Mouse (Mus musculus) neutrophil, adult 59 days (primary cell): Measurements from ENCODE around the gene Slamf8. TPM values are rescaled to one million over a fixed set of nuclear protein-coding genes. Genes with fewer than 3 reads are reported as not detected.

Experiments used
- total RNA-seq, 2 experiments: library from RNA; stranded (reverse); gene quantifications; 1 replicate in 1 of 2; 2 replicates in 1 of 2; pipeline ENCODE4 v1.2.4; 2023

Slamf8 gene
- 1 to 10 TPM; 4.0 to 6.3 TPM for total RNA-seq

GRCm38 (mm10) chr1:172590385-172590784 lies at the start of gene Slamf8:
TSS of gene Slamf8 (minus strand) at chr1:172590568.

DNA sequence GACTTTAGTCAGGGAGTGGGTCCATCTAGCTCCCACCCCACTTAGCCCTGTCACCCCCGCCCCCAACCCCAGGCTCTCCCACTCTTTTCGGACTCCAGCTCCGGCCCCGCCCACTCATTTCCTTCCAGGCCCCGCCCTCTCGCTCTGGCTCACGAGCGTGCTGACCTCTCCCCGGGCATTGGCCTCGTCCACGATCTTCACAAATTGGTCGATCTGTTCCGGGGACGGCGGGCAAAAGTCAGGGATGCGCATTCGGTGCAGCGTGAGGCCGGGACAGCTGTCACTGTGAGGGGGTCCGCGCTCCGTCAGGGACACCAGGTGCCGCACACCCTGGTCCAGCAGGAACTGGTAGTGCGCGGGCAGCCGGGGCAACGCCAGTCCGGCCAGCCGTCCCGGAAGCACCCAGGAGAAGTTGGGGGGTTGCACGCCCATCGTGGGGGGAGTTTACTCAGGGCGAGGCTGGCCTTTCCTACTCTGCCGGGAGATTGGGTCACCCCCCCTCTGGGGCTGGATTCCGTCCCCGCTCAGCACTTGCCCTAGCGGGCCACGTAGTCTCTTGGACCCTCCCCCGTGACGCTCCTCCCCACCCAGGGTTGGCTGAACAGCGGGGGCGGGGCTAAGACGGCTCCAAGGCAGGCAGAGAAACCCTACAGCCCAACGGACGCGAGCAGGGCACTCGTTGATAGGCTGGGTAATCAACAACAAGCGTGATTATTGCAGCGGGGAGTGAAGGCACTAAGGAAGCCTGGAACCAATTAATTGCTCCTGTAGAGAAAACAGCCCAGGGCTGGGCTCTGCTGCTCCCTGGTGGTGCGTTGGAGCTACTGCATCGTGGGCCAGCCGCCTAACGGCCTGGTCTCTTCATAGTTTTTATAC lies 42.3 kb upstream of the Slamf8 start, which contains the start of gene Dusp23:
Dusp23 (minus strand) TSS at position 512 of the 876 bp plus-strand sequence.

DNA sequence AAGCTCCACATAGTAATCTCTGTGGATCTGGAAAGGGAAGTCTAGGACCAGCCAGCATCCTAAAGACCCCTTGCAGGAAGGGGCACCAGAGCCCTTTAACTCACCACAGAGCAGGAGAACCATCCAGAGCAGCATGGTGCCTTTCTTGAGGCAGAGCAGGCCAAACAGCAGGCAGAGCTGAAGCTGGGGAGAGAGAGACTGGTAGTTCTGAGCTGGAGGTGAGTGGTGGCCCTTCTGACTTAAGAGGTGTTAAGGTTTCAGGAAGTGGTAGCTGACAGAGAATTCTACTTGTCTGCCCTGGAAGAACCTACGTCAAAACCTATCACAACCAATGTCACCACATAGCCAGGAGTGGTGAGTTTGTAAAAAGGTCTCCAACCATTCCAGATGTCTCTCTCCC lies 12.0 kb upstream of the Slamf8 start, which contains the start of gene Fcrl6:
Fcrl6 (minus strand) TSS at position 226 of the 400 bp plus-strand sequence.

GRCm38 (mm10) chr1:172555638-172556037 lies 34.7 kb downstream of the Slamf8 start, which contains the start of gene Vsig8:
TSS of gene Vsig8 (plus strand) at chr1:172555938.

Other genes with a start within 250 kb of the Slamf8 start
- gene Kcnj10, start 249.4 kb downstream of the Slamf8 start, total RNA-seq, result 1 to 10 TPM; 1.4 to 2.9 TPM
- 10 to 100 TPM; 15.2 to 17.0 TPM for gene Pigm, start 214.0 kb downstream of the Slamf8 start, total RNA-seq
- gene Slamf9, start 115.2 kb downstream of the Slamf8 start, total RNA-seq, result 1 to 10 TPM in 1 of 2 experiments, under 1 TPM in 1; 0.27 to 1.1 TPM
- gene Igsf9, start 108.8 kb downstream of the Slamf8 start, total RNA-seq, result under 1 TPM; 0.58 to 0.88 TPM
- 100 to 1,000 TPM; 207 to 231 TPM for gene Tagln2, start 90.5 kb downstream of the Slamf8 start, total RNA-seq
- 1 to 10 TPM in 1 of 2 experiments, under 1 TPM in 1; 0.78 to 1.3 TPM for gene Cfap45, start 69.8 kb downstream of the Slamf8 start, total RNA-seq
- not detected for gene Vsig8, start 34.6 kb downstream of the Slamf8 start, total RNA-seq
- not detected for gene Fcrl6, start 12.0 kb upstream of the Slamf8 start, total RNA-seq
- 1 to 10 TPM; 2.0 to 2.1 TPM for gene Dusp23, start 42.4 kb upstream of the Slamf8 start, total RNA-seq
- not detected for gene Crp, start 107.5 kb upstream of the Slamf8 start, total RNA-seq